Mouse (Mus musculus) C2C12 (cell line): ENCODE measurements at regions not wholly inside any gene's neighbourhood (a gene's known extent, or its start where the extent isn't known, plus 50 kb on each side); places are given as distances from the start of the nearest gene placed in this dataset.

Experiments used
- MAX ChIP-seq: IDR thresholded peaks from one replicate; pipeline ENCODE4 v1.6.1; 2011; ENCODE audit warnings: mild to moderate bottlenecking, control low read depth
- USF1 ChIP-seq: IDR thresholded peaks from one replicate; pipeline ENCODE4 v1.6.1; 2011; ENCODE audit warnings: low read depth, mild to moderate bottlenecking, control low read depth, moderate library complexity

- TF ChIP-seq USF1 (no peak), MAX (no peak)
These were observed 150.6 kb upstream of the Ctnnb1 start for GRCm38 (mm10) chr9:120778423-120778822.
